Mouse (Mus musculus): ENCODE results near the gene Rnf40. TPM values are rescaled to one million over a fixed set of nuclear protein-coding genes. Genes with fewer than 3 reads are reported as not detected.

Rnf40 gene
- polyA plus RNA-seq (2014; fragmentation: Nextera tagmentation; extraction: Ambion mirVana): 37.0 and 39.9 TPM in 2 replicates

DNA sequence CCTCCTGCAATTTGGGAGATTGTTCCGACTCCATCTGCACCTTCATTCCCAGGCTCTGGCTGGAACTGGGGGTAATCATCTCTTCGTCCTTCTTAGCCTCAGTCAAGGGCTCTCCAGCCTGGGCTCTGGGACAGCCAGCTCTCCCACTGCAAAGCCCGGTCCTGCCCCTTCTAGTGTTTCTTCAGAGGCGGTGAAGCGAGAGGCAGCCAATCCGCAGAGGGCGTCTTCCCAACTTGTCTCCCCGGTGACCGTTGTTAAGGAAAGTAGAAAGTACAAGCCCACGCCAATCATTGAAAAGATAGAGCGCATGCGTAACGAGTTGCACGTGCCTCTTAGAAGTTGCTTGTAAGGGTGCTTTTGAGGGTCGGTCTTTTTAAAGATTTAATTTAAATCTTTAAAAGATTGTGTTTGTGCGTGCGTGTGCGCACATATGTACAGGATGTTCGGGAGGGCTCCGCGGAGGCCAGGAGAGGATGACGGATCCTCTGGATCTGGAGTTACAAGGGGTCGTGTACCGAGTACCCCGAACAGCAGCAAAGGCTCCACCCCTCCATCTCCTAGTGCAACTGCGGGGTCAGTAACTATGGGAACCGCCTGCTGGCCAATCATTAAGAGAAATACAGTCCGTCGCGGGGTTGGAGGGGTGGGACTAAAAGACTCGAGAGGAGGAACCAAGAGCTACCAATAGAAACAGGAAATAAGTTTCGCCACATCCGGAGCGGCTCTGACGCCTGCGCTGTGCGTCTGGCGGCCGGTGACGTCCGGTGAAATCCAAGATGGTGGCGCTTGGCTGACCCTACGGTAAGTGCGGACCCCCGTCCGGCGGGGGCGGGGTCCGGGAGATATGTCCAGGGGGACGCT, at the start of gene Rnf40, which contains the start of gene Ccdc189:
Gene Rnf40 (plus strand): TSS at position 757 of the 861 bp plus-strand sequence.
Gene Ccdc189 (minus strand): TSS at position 585 of the 861 bp plus-strand sequence.
- Histone ChIP-seq H3K9me3 (ENCODE audit: control insufficient read depth, low read depth, low read length) (no peaks in the 10 kb centered on the region), H3K27me3 (ENCODE audit: control insufficient read depth, insufficient read depth, low read length) (no peaks in the 10 kb centered on the region), H3K4me3 (ENCODE audit: low read depth, low read length) (peak within 1 kb of the TSS; percentile 82), H3K4me1 (ENCODE audit: control insufficient read depth, insufficient read depth, low read length) (peaks cover 11% of the 10 kb centered on the region; the same call in 1 of the 2 replicates), H3K9ac (replicated peaks; ENCODE audit: low read depth, low read length) (peak within 1 kb of the TSS; percentile 47), H3K27ac (ENCODE audit: low read length) (peak within 1 kb of the TSS; percentile 17; the same call in 1 of the 2 replicates), H3K36me3 (ENCODE audit: control insufficient read depth, insufficient read depth, low read length) (peaks cover 46% of the 10 kb centered on the region), H3K4me2 (replicated peaks; ENCODE audit: low read depth, low read length) (peak within 1 kb of the TSS; percentile 76)
- ATAC-seq (ENCODE audit: insufficient number of reproducible peaks, insufficient read depth, low FRiP score, low read depth): peak; percentile 97
- WGBS: under 1% methylated on average over 49 of the region's 50 CpGs

DNA sequence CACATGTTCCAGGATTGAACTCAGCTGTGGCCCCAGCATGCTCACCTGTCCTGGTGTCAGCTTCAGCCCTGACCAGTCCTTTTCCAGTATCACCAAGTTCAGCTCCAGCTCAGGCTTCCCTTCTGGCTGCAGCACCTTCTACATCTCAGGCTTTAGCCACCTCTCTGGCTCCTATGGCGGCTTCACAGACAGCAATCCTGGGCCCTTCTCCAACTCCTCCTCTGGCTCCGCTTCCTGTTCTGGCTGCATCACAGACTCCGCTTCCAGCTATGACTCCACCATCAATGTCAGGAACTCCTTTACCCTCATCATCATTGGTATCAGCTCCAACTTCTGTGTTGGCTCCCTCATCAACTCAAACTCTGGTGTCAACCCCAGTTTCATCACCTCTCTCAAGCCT, 46.9 kb upstream of the Rnf40 start:
- Histone ChIP-seq H3K9ac (replicated peaks; ENCODE audit: low read depth, low read length) (no peak overlapping the region), H3K4me2 (replicated peaks; ENCODE audit: low read depth, low read length) (no peak overlapping the region), H3K36me3 (ENCODE audit: control insufficient read depth, insufficient read depth, low read length) (peaks cover 89% of the 10 kb centered on the region), H3K27me3 (ENCODE audit: control insufficient read depth, insufficient read depth, low read length) (no peaks in the 10 kb centered on the region), H3K4me1 (ENCODE audit: control insufficient read depth, insufficient read depth, low read length) (no peaks in the 10 kb centered on the region), H3K4me3 (ENCODE audit: low read depth, low read length) (no peak overlapping the region), H3K9me3 (ENCODE audit: control insufficient read depth, low read depth, low read length) (no peaks in the 10 kb centered on the region), H3K27ac (ENCODE audit: low read length) (no peak overlapping the region)
- 93% methylated on average over 3 of the region's 3 CpGs for WGBS
- ATAC-seq (ENCODE audit: insufficient number of reproducible peaks, insufficient read depth, low FRiP score, low read depth): no peak

DNA sequence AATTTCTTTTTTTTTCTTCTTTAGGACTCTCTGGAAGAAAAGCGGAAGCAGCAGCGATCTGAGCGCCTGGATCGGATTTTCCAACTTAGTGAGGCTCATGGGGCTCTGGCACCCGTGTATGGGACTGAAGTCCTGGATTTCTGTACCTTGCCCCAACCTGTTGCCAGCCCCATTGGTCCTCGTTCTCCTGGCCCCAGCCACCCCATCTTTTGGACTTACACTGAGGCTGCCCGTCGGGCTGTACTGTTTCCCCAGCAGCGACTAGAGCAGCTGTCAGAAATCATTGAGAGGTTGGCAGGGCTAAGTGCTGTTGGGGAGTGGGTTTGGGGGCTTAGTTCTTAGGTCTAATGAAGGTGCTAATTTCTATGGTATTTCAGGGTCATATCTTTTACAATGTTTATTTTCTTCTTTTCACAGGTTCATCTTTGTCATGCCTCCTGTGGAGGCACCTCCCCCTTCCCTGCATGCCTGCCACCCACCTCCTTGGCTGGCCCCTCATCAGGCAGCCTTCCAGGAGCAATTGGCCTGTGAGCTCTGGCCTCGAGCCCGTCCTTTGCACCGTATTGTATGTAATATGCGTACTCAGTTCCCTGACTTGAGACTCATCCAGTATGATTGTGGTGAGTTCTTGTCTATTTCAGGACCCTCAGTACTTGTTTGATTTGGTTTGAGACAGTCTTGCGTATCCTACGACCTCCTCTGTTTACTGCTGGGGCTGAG, 39.3 kb upstream of the Rnf40 start:
- Histone ChIP-seq H3K36me3 (ENCODE audit: control insufficient read depth, insufficient read depth, low read length) (peaks cover 73% of the 10 kb centered on the region), H3K4me2 (replicated peaks; ENCODE audit: low read depth, low read length) (no peak overlapping the region), H3K9ac (replicated peaks; ENCODE audit: low read depth, low read length) (no peak overlapping the region), H3K4me3 (ENCODE audit: low read depth, low read length) (no peak overlapping the region), H3K27me3 (ENCODE audit: control insufficient read depth, insufficient read depth, low read length) (no peaks in the 10 kb centered on the region), H3K9me3 (ENCODE audit: control insufficient read depth, low read depth, low read length) (no peaks in the 10 kb centered on the region), H3K4me1 (ENCODE audit: control insufficient read depth, insufficient read depth, low read length) (no peaks in the 10 kb centered on the region), H3K27ac (ENCODE audit: low read length) (no peak overlapping the region)
- WGBS: 87% methylated on average over 15 of the region's 15 CpGs
- ATAC-seq (ENCODE audit: insufficient number of reproducible peaks, insufficient read depth, low FRiP score, low read depth): no peak

DNA sequence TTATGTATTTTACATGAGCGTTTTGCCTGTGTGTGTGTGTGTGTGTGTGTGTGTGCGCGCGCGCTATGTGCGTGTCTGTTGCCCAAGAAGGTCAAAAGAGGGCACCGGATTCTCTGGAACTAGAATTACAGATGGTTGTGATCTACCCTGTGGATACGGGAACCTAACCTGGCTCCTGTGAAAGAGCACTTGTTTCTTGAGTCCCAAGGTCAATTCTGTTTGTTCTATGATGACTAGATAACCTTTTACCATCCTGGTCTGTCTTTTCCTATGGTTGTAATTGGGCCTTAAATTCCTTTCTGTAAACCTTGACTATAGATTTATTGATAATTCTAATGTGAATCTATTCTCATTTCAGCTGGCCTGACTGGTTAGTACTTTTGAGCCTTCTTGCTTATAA, 37.0 kb upstream of the Rnf40 start:
- 92% methylated on average over 8 of the region's 8 CpGs for WGBS
- no peaks in the 10 kb centered on the region for H3K27me3 ChIP-seq (ENCODE audit: control insufficient read depth, insufficient read depth, low read length)
- no peak for ATAC-seq (ENCODE audit: insufficient number of reproducible peaks, insufficient read depth, low FRiP score, low read depth)
- H3K4me1 ChIP-seq (ENCODE audit: control insufficient read depth, insufficient read depth, low read length): no peaks in the 10 kb centered on the region
- no peak overlapping the region for H3K27ac ChIP-seq (ENCODE audit: low read length)
- H3K4me2 ChIP-seq (replicated peaks; ENCODE audit: low read depth, low read length): no peak overlapping the region
- H3K9me3 ChIP-seq (ENCODE audit: control insufficient read depth, low read depth, low read length): no peaks in the 10 kb centered on the region
- H3K4me3 ChIP-seq (ENCODE audit: low read depth, low read length): no peak overlapping the region
- peaks cover 79% of the 10 kb centered on the region for H3K36me3 ChIP-seq (ENCODE audit: control insufficient read depth, insufficient read depth, low read length)
- H3K9ac ChIP-seq (replicated peaks; ENCODE audit: low read depth, low read length): no peak overlapping the region

DNA sequence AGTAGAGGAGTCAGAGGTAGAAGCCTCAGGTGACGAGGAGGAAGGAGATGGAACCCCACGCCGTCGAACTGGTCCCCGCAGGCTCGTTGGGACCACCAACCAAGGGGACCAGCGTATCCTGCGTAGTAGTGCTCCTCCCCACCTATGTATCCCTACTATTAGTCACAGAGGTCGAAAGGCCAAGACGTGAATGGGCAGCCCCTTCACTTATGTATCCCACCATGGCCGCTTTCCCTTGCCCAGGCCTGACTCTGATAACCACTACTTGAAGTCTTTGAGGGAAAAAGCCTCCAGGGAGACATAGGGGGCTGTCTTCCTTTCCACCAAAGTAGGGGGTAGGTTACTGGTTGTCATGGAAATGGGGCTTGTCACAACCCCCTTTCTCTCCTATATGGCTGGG, 28.0 kb upstream of the Rnf40 start:
- Histone ChIP-seq H3K4me2 (replicated peaks; ENCODE audit: low read depth, low read length) (no peak overlapping the region), H3K27ac (ENCODE audit: low read length) (no peak overlapping the region), H3K4me3 (ENCODE audit: low read depth, low read length) (no peak overlapping the region), H3K9me3 (ENCODE audit: control insufficient read depth, low read depth, low read length) (no peaks in the 10 kb centered on the region), H3K27me3 (ENCODE audit: control insufficient read depth, insufficient read depth, low read length) (no peaks in the 10 kb centered on the region), H3K4me1 (ENCODE audit: control insufficient read depth, insufficient read depth, low read length) (no peaks in the 10 kb centered on the region), H3K9ac (replicated peaks; ENCODE audit: low read depth, low read length) (no peak overlapping the region), H3K36me3 (ENCODE audit: control insufficient read depth, insufficient read depth, low read length) (peaks cover 80% of the 10 kb centered on the region)
- WGBS: 95% methylated on average over 11 of the region's 11 CpGs
- ATAC-seq (ENCODE audit: insufficient number of reproducible peaks, insufficient read depth, low FRiP score, low read depth): no peak

DNA sequence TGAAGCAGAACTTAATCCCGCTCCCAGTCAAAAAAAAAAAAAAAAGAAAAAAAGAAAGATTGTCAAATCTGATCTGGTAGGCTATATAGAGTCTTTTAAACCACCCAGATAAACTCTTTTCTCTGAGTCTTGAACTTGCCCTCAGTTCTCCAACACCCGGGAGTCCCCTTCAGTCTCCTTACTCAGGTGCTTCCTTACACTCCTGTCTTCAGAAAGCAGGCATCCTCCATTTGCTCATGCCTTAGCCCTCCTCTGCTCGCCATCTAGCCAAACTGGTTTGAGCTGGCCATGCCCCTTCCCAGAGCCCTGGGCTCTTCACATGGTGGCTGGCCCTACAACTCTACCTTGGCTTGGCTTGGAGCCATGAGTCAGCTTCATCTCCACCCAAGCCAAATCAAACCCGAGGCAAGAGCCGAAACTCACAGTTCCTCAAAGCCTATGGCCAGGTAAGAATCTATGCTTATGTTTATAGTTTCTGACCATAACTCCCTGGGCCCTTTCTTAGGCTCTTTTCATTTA, 27.2 kb upstream of the Rnf40 start, which contains the start of gene Tmem265:
Gene Tmem265 (plus strand): TSS at position 51 of the 519 bp plus-strand sequence.
- peaks cover 75% of the 10 kb centered on the region for H3K36me3 ChIP-seq (ENCODE audit: control insufficient read depth, insufficient read depth, low read length)
- ATAC-seq (ENCODE audit: insufficient number of reproducible peaks, insufficient read depth, low FRiP score, low read depth): no peak
- 96% methylated on average over 5 of the region's 5 CpGs for WGBS

DNA sequence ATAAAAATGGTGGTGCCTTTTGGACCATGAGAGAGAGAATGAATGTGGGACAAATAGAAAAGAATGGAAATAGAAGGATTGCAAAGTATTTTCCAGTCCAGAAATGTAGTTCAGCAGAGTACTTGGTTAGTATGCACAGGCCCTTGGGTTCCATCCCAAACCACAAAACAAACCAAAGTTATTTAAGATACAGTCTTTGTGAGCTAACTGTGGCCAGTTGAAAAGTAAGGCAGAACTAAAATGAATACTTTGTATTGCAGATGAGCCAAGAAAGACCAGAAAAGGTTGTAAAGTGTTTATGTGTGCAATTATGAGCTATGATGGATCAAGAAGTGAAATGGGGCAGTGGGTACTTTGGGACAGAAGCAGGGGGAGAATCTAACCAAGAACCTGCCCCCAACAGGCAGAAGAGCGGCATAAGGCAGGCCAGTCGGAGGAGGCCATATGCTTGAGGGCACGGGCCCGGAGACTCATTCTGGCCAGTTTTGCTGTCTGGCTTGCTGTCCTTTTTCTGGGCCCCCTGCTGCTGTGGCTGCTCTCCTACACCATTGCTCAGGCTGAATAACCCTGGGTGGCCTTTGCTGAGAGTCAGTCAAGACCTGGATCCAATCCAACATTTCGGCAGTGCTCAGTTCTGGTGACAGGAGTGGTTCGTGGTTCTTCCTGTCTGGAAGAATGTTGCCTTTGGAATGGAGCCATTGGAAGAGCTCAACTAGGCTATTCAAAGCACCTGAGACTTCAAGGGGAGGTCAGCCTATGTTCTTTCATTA, 24.0 kb upstream of the Rnf40 start:
- Histone ChIP-seq H3K36me3 (ENCODE audit: control insufficient read depth, insufficient read depth, low read length) (peaks cover 52% of the 10 kb centered on the region), H3K27ac (ENCODE audit: low read length) (no peak overlapping the region), H3K4me2 (replicated peaks; ENCODE audit: low read depth, low read length) (no peak overlapping the region), H3K4me3 (ENCODE audit: low read depth, low read length) (no peak overlapping the region), H3K27me3 (ENCODE audit: control insufficient read depth, insufficient read depth, low read length) (no peaks in the 10 kb centered on the region), H3K9ac (replicated peaks; ENCODE audit: low read depth, low read length) (no peak overlapping the region), H3K4me1 (ENCODE audit: control insufficient read depth, insufficient read depth, low read length) (no peaks in the 10 kb centered on the region), H3K9me3 (ENCODE audit: control insufficient read depth, low read depth, low read length) (no peaks in the 10 kb centered on the region)
- no peak for ATAC-seq (ENCODE audit: insufficient number of reproducible peaks, insufficient read depth, low FRiP score, low read depth)
- whole genome bisulfite sequencing: 84% methylated on average over 6 of the region's 6 CpGs

More for the DNA sequence above, 27.2 kb upstream of the Rnf40 start, which contains the start of gene Tmem265:
- no peaks in the 10 kb centered on the region for H3K4me1 ChIP-seq (ENCODE audit: control insufficient read depth, insufficient read depth, low read length)
- H3K9ac ChIP-seq (replicated peaks; ENCODE audit: low read depth, low read length): no peak within 1 kb of the TSS
- no peaks in the 10 kb centered on the region for H3K9me3 ChIP-seq (ENCODE audit: control insufficient read depth, low read depth, low read length)
- H3K4me3 ChIP-seq (ENCODE audit: low read depth, low read length): no peak within 1 kb of the TSS
- no peak within 1 kb of the TSS for H3K27ac ChIP-seq (ENCODE audit: low read length)
- H3K4me2 ChIP-seq (replicated peaks; ENCODE audit: low read depth, low read length): no peak within 1 kb of the TSS
- H3K27me3 ChIP-seq (ENCODE audit: control insufficient read depth, insufficient read depth, low read length): no peaks in the 10 kb centered on the region
